Mouse (Mus musculus): ENCODE results near the gene Efna4. TPM values are rescaled to one million over a fixed set of nuclear protein-coding genes. Genes with fewer than 3 reads are reported as not detected.

Gene Efna4
- polyA plus RNA-seq, 1 experiment from 2014 or later = 20.6 TPM

DNA sequence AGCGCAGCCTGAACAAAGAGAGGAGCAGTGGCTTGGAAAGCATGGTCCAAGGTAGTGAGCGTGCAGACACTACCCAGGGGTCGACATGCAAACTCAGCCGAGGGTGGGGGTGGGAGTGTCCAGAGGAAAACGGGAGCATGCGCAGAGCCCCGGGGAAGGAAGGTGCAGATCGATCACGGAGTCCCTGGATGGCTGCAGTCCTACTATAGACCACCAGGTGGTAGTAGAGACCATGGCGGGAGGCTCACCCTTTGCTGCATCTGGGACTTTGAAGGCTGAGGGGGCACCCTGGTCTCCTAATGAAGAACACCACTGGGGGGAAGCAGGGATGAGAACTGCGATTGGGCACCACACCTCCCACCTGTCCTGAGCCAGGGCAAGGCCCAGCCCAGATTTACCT, 2.6 kb upstream of the Efna4 start:
- ATAC-seq (ENCODE audit: low FRiP score) (peak; percentile 38), DNase-seq (ENCODE audit: low spot score) (peak; percentile 94)
- WGBS = 2% methylated on average over 11 of the region's 11 CpGs
- Histone ChIP-seq H3K9me3 (ENCODE audit: control insufficient read depth, low read length) (no peaks in the 10 kb centered on the region), H3K4me1 (replicated peaks; ENCODE audit: control insufficient read depth, insufficient read depth, low read length) (peaks cover 9% of the 10 kb centered on the region), H3K9ac (ENCODE audit: low read depth, low read length) (peak overlapping the region; percentile 24; the same call in 1 of the 2 replicates), H3K4me2 (replicated peaks; ENCODE audit: low read depth, low read length) (peak overlapping the region; percentile 40), H3K36me3 (ENCODE audit: control insufficient read depth, insufficient read depth, low read length) (no peaks in the 10 kb centered on the region), H3K27ac (ENCODE audit: low read depth, low read length) (no peak overlapping the region), H3K4me3 (ENCODE audit: low read depth, low read length) (peak overlapping the region; percentile 19; the same call in 1 of the 2 replicates), H3K27me3 (ENCODE audit: control insufficient read depth, insufficient read depth, low read length) (no peaks in the 10 kb centered on the region)

- WGBS = 28% methylated on average over 8 of the region's 8 CpGs
- ATAC-seq (ENCODE audit: low FRiP score) = peak; percentile 6; the same call in 1 of the 2 replicates
- peak; percentile 92 for DNase-seq (ENCODE audit: low spot score)
- Histone ChIP-seq H3K4me2 (replicated peaks; ENCODE audit: low read depth, low read length) (no peak overlapping the region), H3K36me3 (ENCODE audit: control insufficient read depth, insufficient read depth, low read length) (no peaks in the 10 kb centered on the region), H3K27me3 (ENCODE audit: control insufficient read depth, insufficient read depth, low read length) (no peaks in the 10 kb centered on the region), H3K9me3 (ENCODE audit: control insufficient read depth, low read length) (no peaks in the 10 kb centered on the region), H3K9ac (ENCODE audit: low read depth, low read length) (no peak overlapping the region), H3K4me1 (replicated peaks; ENCODE audit: control insufficient read depth, insufficient read depth, low read length) (peaks cover 9% of the 10 kb centered on the region), H3K4me3 (ENCODE audit: low read depth, low read length) (no peak overlapping the region), H3K27ac (ENCODE audit: low read depth, low read length) (no peak overlapping the region)
Measured at GRCm38 (mm10) chr3:89339416-89339815, 1.6 kb upstream of the Efna4 start.

GRCm38 (mm10) chr3:89337062-89337720, 637 bp downstream of the Efna4 start:
- Histone ChIP-seq H3K4me3 (ENCODE audit: low read depth, low read length) (peak overlapping the region; percentile 76), H3K9me3 (ENCODE audit: control insufficient read depth, low read length) (no peaks in the 10 kb centered on the region), H3K4me1 (replicated peaks; ENCODE audit: control insufficient read depth, insufficient read depth, low read length) (peaks cover 14% of the 10 kb centered on the region), H3K4me2 (replicated peaks; ENCODE audit: low read depth, low read length) (peak overlapping the region; percentile 66), H3K36me3 (ENCODE audit: control insufficient read depth, insufficient read depth, low read length) (0 out of 2 replicates have a peak, but pooled peaks cover 6% of the 10 kb centered on the region), H3K27me3 (ENCODE audit: control insufficient read depth, insufficient read depth, low read length) (no peaks in the 10 kb centered on the region), H3K9ac (ENCODE audit: low read depth, low read length) (peak overlapping the region; percentile 87), H3K27ac (ENCODE audit: low read depth, low read length) (peak overlapping the region; percentile 82)
- no peak; the same call in none of the 2 replicates for ATAC-seq (ENCODE audit: low FRiP score)
- DNase-seq (ENCODE audit: low spot score) = no peak
- WGBS = 0% methylated on average over 21 of the region's 21 CpGs

DNA sequence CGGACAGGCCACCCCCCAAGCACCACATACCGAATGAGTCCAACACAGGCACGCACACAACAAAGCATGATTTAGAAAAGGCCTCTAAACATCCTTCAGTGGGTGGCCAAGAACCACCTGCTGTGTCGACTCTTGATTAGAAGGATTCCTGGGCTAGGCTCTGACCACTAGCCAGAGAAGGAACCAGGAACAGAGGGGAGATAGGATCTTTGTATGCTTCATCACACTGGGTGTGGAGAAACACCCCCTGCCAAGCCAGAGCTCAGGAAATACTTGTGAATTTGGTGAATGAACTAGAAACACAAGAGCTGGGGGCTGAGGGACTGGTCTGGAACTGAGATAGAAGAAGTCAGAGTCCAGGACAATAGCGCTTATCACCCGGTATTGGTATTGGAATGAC, 1.3 kb downstream of the Efna4 start:
- Histone ChIP-seq H3K36me3 (ENCODE audit: control insufficient read depth, insufficient read depth, low read length) (0 out of 2 replicates have a peak, but pooled peaks cover 6% of the 10 kb centered on the region), H3K9ac (ENCODE audit: low read depth, low read length) (peak overlapping the region; percentile 87), H3K27me3 (ENCODE audit: control insufficient read depth, insufficient read depth, low read length) (no peaks in the 10 kb centered on the region), H3K9me3 (ENCODE audit: control insufficient read depth, low read length) (no peaks in the 10 kb centered on the region), H3K4me3 (ENCODE audit: low read depth, low read length) (peak overlapping the region; percentile 76), H3K4me2 (replicated peaks; ENCODE audit: low read depth, low read length) (peak overlapping the region; percentile 66), H3K27ac (ENCODE audit: low read depth, low read length) (no peak overlapping the region), H3K4me1 (replicated peaks; ENCODE audit: control insufficient read depth, insufficient read depth, low read length) (peaks cover 15% of the 10 kb centered on the region)
- ATAC-seq (ENCODE audit: low FRiP score) (no peak), DNase-seq (ENCODE audit: low spot score) (peak; percentile 20)
- 7% methylated on average over 6 of the region's 6 CpGs for WGBS

- H3K27me3 ChIP-seq (ENCODE audit: control insufficient read depth, insufficient read depth, low read length) = no peaks in the 10 kb centered on the region
- H3K9me3 ChIP-seq (ENCODE audit: control insufficient read depth, low read length) = no peaks in the 10 kb centered on the region
- no peak for ATAC-seq (ENCODE audit: low FRiP score)
- no peak overlapping the region for H3K4me3 ChIP-seq (ENCODE audit: low read depth, low read length)
- 0 out of 2 replicates have a peak, but pooled peaks cover 6% of the 10 kb centered on the region for H3K36me3 ChIP-seq (ENCODE audit: control insufficient read depth, insufficient read depth, low read length)
- no peak overlapping the region for H3K9ac ChIP-seq (ENCODE audit: low read depth, low read length)
- H3K4me2 ChIP-seq (replicated peaks; ENCODE audit: low read depth, low read length) = no peak overlapping the region
- H3K4me1 ChIP-seq (replicated peaks; ENCODE audit: control insufficient read depth, insufficient read depth, low read length) = peaks cover 18% of the 10 kb centered on the region
- 75% methylated on average over 11 of the region's 11 CpGs for WGBS
- no peak for DNase-seq (ENCODE audit: low spot score)
- H3K27ac ChIP-seq (ENCODE audit: low read depth, low read length) = no peak overlapping the region
Measured at GRCm38 (mm10) chr3:89333053-89333452, 4.8 kb downstream of the Efna4 start.

- Histone ChIP-seq H3K36me3 (ENCODE audit: control insufficient read depth, insufficient read depth, low read length) (0 out of 2 replicates have a peak, but pooled peaks cover 6% of the 10 kb centered on the region), H3K4me2 (replicated peaks; ENCODE audit: low read depth, low read length) (no peak overlapping the region), H3K4me3 (ENCODE audit: low read depth, low read length) (no peak overlapping the region), H3K9ac (ENCODE audit: low read depth, low read length) (no peak overlapping the region), H3K4me1 (replicated peaks; ENCODE audit: control insufficient read depth, insufficient read depth, low read length) (peaks cover 18% of the 10 kb centered on the region), H3K27ac (ENCODE audit: low read depth, low read length) (no peak overlapping the region), H3K27me3 (ENCODE audit: control insufficient read depth, insufficient read depth, low read length) (no peaks in the 10 kb centered on the region), H3K9me3 (ENCODE audit: control insufficient read depth, low read length) (no peaks in the 10 kb centered on the region)
- no peak for DNase-seq (ENCODE audit: low spot score)
- no peak for ATAC-seq (ENCODE audit: low FRiP score)
- 62% methylated on average over 12 of the region's 12 CpGs for WGBS
Measured at GRCm38 (mm10) chr3:89332476-89332875, 5.4 kb downstream of the Efna4 start.

DNA sequence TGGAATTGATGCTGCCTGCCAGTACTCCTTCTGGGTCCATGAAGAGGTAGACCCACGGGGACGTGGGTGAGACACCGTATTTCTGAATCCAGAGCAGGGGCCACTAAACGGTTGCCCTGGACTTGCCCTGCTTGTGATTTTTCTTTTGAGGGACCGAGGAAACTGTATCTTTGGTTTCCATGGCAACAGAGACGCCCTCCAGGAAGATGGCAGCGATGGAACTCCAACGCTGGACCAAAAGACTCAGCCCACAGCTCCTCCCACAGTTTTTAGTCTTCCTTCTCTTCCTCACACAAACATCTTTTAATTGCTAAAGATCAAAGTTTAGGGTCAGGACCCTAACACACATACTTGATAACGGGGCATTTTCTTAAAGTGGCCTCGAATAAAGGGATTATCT, 5.8 kb downstream of the Efna4 start:
- no peak overlapping the region for H3K27ac ChIP-seq (ENCODE audit: low read depth, low read length)

DNA sequence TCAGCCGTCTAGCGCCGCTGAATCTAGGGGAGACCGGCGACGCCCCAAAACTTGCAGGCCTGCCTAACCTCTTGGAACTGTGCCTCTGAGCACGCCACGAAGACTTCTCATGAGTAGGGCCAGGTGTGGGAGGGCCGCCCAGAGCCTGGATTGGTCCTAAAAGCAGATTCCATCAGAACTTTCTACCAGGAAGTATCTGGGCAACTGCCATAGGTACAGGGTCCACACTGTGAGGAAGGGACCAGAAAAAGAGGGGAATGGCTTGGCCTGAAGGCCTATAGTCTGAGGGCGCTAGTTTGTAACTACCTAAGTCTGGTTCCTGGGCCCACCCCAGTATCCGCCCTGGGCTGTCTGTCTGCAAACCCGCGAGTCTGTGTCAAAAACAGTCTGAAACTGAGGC, 6.3 kb downstream of the Efna4 start:
- 0 out of 2 replicates have a peak, but pooled peaks cover 6% of the 10 kb centered on the region for H3K36me3 ChIP-seq (ENCODE audit: control insufficient read depth, insufficient read depth, low read length)
- no peak for ATAC-seq (ENCODE audit: low FRiP score)
- peaks cover 20% of the 10 kb centered on the region for H3K4me1 ChIP-seq (replicated peaks; ENCODE audit: control insufficient read depth, insufficient read depth, low read length)
- H3K9ac ChIP-seq (ENCODE audit: low read depth, low read length) = no peak overlapping the region
- H3K4me3 ChIP-seq (ENCODE audit: low read depth, low read length) = no peak overlapping the region
- H3K27me3 ChIP-seq (ENCODE audit: control insufficient read depth, insufficient read depth, low read length) = no peaks in the 10 kb centered on the region
- no peaks in the 10 kb centered on the region for H3K9me3 ChIP-seq (ENCODE audit: control insufficient read depth, low read length)
- H3K27ac ChIP-seq (ENCODE audit: low read depth, low read length) = no peak overlapping the region
- H3K4me2 ChIP-seq (replicated peaks; ENCODE audit: low read depth, low read length) = no peak overlapping the region
- no peak for DNase-seq (ENCODE audit: low spot score)
- 74% methylated on average over 13 of the region's 13 CpGs for WGBS

More for the DNA sequence above, 5.8 kb downstream of the Efna4 start:
- H3K9me3 ChIP-seq (ENCODE audit: control insufficient read depth, low read length) = no peaks in the 10 kb centered on the region
- H3K4me3 ChIP-seq (ENCODE audit: low read depth, low read length) = no peak overlapping the region
- WGBS = 40% methylated on average over 10 of the region's 10 CpGs
- peak; percentile 35 for DNase-seq (ENCODE audit: low spot score)
- peaks cover 18% of the 10 kb centered on the region for H3K4me1 ChIP-seq (replicated peaks; ENCODE audit: control insufficient read depth, insufficient read depth, low read length)
- 0 out of 2 replicates have a peak, but pooled peaks cover 6% of the 10 kb centered on the region for H3K36me3 ChIP-seq (ENCODE audit: control insufficient read depth, insufficient read depth, low read length)
- no peak for ATAC-seq (ENCODE audit: low FRiP score)
- H3K9ac ChIP-seq (ENCODE audit: low read depth, low read length) = no peak overlapping the region
- H3K4me2 ChIP-seq (replicated peaks; ENCODE audit: low read depth, low read length) = no peak overlapping the region
- no peaks in the 10 kb centered on the region for H3K27me3 ChIP-seq (ENCODE audit: control insufficient read depth, insufficient read depth, low read length)

- no peaks in the 10 kb centered on the region for H3K27me3 ChIP-seq (ENCODE audit: control insufficient read depth, insufficient read depth, low read length)
- WGBS = 16% methylated on average over 10 of the region's 10 CpGs
- H3K4me2 ChIP-seq (replicated peaks; ENCODE audit: low read depth, low read length) = no peak overlapping the region
- H3K27ac ChIP-seq (ENCODE audit: low read depth, low read length) = no peak overlapping the region
- no peak overlapping the region for H3K9ac ChIP-seq (ENCODE audit: low read depth, low read length)
- 0 out of 2 replicates have a peak, but pooled peaks cover 6% of the 10 kb centered on the region for H3K36me3 ChIP-seq (ENCODE audit: control insufficient read depth, insufficient read depth, low read length)
- no peak overlapping the region for H3K4me3 ChIP-seq (ENCODE audit: low read depth, low read length)
- no peaks in the 10 kb centered on the region for H3K9me3 ChIP-seq (ENCODE audit: control insufficient read depth, low read length)
- DNase-seq (ENCODE audit: low spot score) (peak; percentile 63), ATAC-seq (ENCODE audit: low FRiP score) (peak; percentile 54)
- peaks cover 17% of the 10 kb centered on the region for H3K4me1 ChIP-seq (replicated peaks; ENCODE audit: control insufficient read depth, insufficient read depth, low read length)
Measured at GRCm38 (mm10) chr3:89330948-89331347, 6.9 kb downstream of the Efna4 start.
